Mouse (Mus musculus) forebrain, embryonic 11.5 days (tissue): Measurements from ENCODE around the gene D5Ertd579e. TPM values are rescaled to one million over a fixed set of nuclear protein-coding genes. Genes with fewer than 3 reads are reported as not detected.

ENCODE experiments used
- ATAC-seq: fragments of 200-750 bp; cut with Nextera tagmentation; replicated peaks from 2 replicates; pipeline ENCODE4 v1.8.0; 2017; ENCODE audit warnings: moderate TSS enrichment; ENCODE audit not compliant: low FRiP score
- DNase-seq: peaks from one replicate; pipeline ENCODE4 v3.0.0-alpha.2; 2017; ENCODE audit warnings: low spot score
- H3K27ac ChIP-seq: fragments of 300-500 bp; sonication (generic); 2 replicates; pipeline ENCODE4 v1.5.1; 2014; ENCODE audit warnings: low read depth, low read length
- H3K27me3 ChIP-seq: fragments of 300-500 bp; sonication (generic); 2 replicates; pipeline ENCODE4 v1.6.1; 2014; ENCODE audit warnings: mild to moderate bottlenecking, low read length, mixed read lengths; ENCODE audit not compliant: control insufficient read depth, insufficient read depth
- H3K36me3 ChIP-seq: fragments of 300-500 bp; sonication (generic); 2 replicates; pipeline ENCODE4 v1.6.1; 2014; ENCODE audit warnings: mild to moderate bottlenecking, low read length, moderate library complexity, mixed read lengths; ENCODE audit not compliant: control insufficient read depth, insufficient read depth
- H3K4me1 ChIP-seq: fragments of 300-500 bp; sonication (generic); replicated peaks from 2 replicates; pipeline ENCODE4 v1.6.1; 2014; ENCODE audit warnings: low read length, mixed read lengths; ENCODE audit not compliant: control insufficient read depth, insufficient read depth
- H3K4me2 ChIP-seq: fragments of 300-500 bp; sonication (generic); 2 replicates; pipeline ENCODE4 v1.6.1; 2014; ENCODE audit warnings: low read depth, mild to moderate bottlenecking, low read length, moderate library complexity, mixed read lengths; ENCODE audit not compliant: severe bottlenecking
- H3K4me3 ChIP-seq: fragments of 300-500 bp; sonication (generic); 2 replicates; pipeline ENCODE4 v1.5.1; 2014; ENCODE audit warnings: low read depth, low read length
- H3K9ac ChIP-seq: fragments of 300-500 bp; sonication (generic); 2 replicates; pipeline ENCODE4 v1.6.1; 2014; ENCODE audit warnings: low read length
- H3K9me3 ChIP-seq: fragments of 300-500 bp; sonication (generic); 2 replicates; pipeline ENCODE4 v1.6.1; 2016; ENCODE audit warnings: low read length, mixed read lengths; ENCODE audit not compliant: control insufficient read depth
- WGBS: fragments of 180-500 bp; shearing (Covaris S2); extraction: QIAGEN DNeasy Blood & Tissue Kit; methylation state at CpG from one replicate; pipeline ENCODE4 v1.1.7; 2014; 5-methylcytosine and 5-hydroxymethylcytosine counted together
- polyA plus RNA-seq: library from polyadenylated mRNA; unstranded; fragments of >200 nt; fragmentation: Nextera tagmentation; extraction: Ambion mirVana; gene quantifications from 2 replicates; pipeline ENCODE4 v1.2.1, GENCODE M21; 2014

The D5Ertd579e gene
- polyA plus RNA-seq, 1 experiment from 2014 or later = 41.9 TPM

GRCm38 (mm10) chr5:36561509-36561908, 134.3 kb downstream of the D5Ertd579e start:
- H3K4me1 ChIP-seq = no peaks in the 10 kb centered on the region; the same call in 1 of the 2 replicates
- H3K4me3 ChIP-seq = no peak overlapping the region
- no peaks in the 10 kb centered on the region for H3K27me3 ChIP-seq
- no peak for DNase-seq
- no peaks in the 10 kb centered on the region for H3K36me3 ChIP-seq
- ATAC-seq = no peak
- H3K9ac ChIP-seq = no peak overlapping the region
- H3K9me3 ChIP-seq = no peaks in the 10 kb centered on the region
- H3K27ac ChIP-seq = no peak overlapping the region
- H3K4me2 ChIP-seq = no peak overlapping the region
- WGBS = 89% methylated on average over 4 of the region's 4 CpGs

GRCm38 (mm10) chr5:36560490-36560889, 135.3 kb downstream of the D5Ertd579e start:
- ATAC-seq = no peak
- no peak overlapping the region for H3K9ac ChIP-seq
- 96% methylated on average over 4 of the region's 4 CpGs for WGBS
- no peaks in the 10 kb centered on the region; the same call in 1 of the 2 replicates for H3K4me1 ChIP-seq
- no peak overlapping the region for H3K4me3 ChIP-seq
- no peaks in the 10 kb centered on the region for H3K27me3 ChIP-seq
- no peaks in the 10 kb centered on the region for H3K36me3 ChIP-seq
- H3K4me2 ChIP-seq = no peak overlapping the region
- no peak for DNase-seq
- H3K27ac ChIP-seq = no peak overlapping the region
- H3K9me3 ChIP-seq = no peaks in the 10 kb centered on the region

GRCm38 (mm10) chr5:36559510-36560235, 136.2 kb downstream of the D5Ertd579e start:
- ATAC-seq (no peak), DNase-seq (no peak)
- H3K27me3 ChIP-seq = no peaks in the 10 kb centered on the region
- H3K27ac ChIP-seq = no peak overlapping the region
- H3K36me3 ChIP-seq = no peaks in the 10 kb centered on the region
- WGBS = 85% methylated on average over 6 of the region's 6 CpGs
- H3K4me1 ChIP-seq = no peaks in the 10 kb centered on the region; the same call in 1 of the 2 replicates
- no peak overlapping the region for H3K9ac ChIP-seq
- no peak overlapping the region for H3K4me3 ChIP-seq
- H3K9me3 ChIP-seq = no peaks in the 10 kb centered on the region
- H3K4me2 ChIP-seq = no peak overlapping the region

- Histone ChIP-seq H3K9me3 (no peaks in the 10 kb centered on the region), H3K27me3 (no peaks in the 10 kb centered on the region), H3K4me3 (no peak overlapping the region), H3K4me2 (no peak overlapping the region), H3K4me1 (no peaks in the 10 kb centered on the region; the same call in 1 of the 2 replicates), H3K36me3 (no peaks in the 10 kb centered on the region), H3K9ac (no peak overlapping the region), H3K27ac (no peak overlapping the region)
- WGBS = 78% methylated on average over 5 of the region's 5 CpGs
- ATAC-seq = no peak
- DNase-seq = no peak
Observed at GRCm38 (mm10) chr5:36559106-36559505, 136.7 kb downstream of the D5Ertd579e start.

- H3K27me3 ChIP-seq = no peaks in the 10 kb centered on the region
- H3K9me3 ChIP-seq = no peaks in the 10 kb centered on the region
- no peak overlapping the region for H3K9ac ChIP-seq
- no peak overlapping the region for H3K27ac ChIP-seq
- no peak overlapping the region for H3K4me3 ChIP-seq
- DNase-seq = no peak
- H3K4me2 ChIP-seq = no peak overlapping the region
- WGBS = 86% methylated on average over 2 of the region's 2 CpGs
- no peak for ATAC-seq
- H3K36me3 ChIP-seq = no peaks in the 10 kb centered on the region
- H3K4me1 ChIP-seq = no peaks in the 10 kb centered on the region
Observed at GRCm38 (mm10) chr5:36558526-36558925, 137.3 kb downstream of the D5Ertd579e start.

GRCm38 (mm10) chr5:36557584-36558308, 138.1 kb downstream of the D5Ertd579e start:
- DNase-seq = no peak
- 44% methylated on average over 7 of the region's 7 CpGs for WGBS
- Histone ChIP-seq H3K27me3 (no peaks in the 10 kb centered on the region), H3K9ac (no peak overlapping the region), H3K4me3 (no peak overlapping the region), H3K9me3 (no peaks in the 10 kb centered on the region), H3K4me1 (no peaks in the 10 kb centered on the region), H3K27ac (no peak overlapping the region), H3K4me2 (no peak overlapping the region), H3K36me3 (no peaks in the 10 kb centered on the region)
- ATAC-seq = no peak

- WGBS = 77% methylated on average over 3 of the region's 3 CpGs
- H3K36me3 ChIP-seq = no peaks in the 10 kb centered on the region
Observed at GRCm38 (mm10) chr5:36556906-36557305, 138.9 kb downstream of the D5Ertd579e start.

GRCm38 (mm10) chr5:36556289-36556688, 139.5 kb downstream of the D5Ertd579e start:
- DNase-seq (no peak), ATAC-seq (no peak)
- H3K9ac ChIP-seq = no peak overlapping the region
- no peak overlapping the region for H3K4me2 ChIP-seq
- WGBS = 77% methylated on average over 4 of the region's 4 CpGs
- H3K4me1 ChIP-seq = no peaks in the 10 kb centered on the region
- no peaks in the 10 kb centered on the region for H3K36me3 ChIP-seq
- H3K27ac ChIP-seq = no peak overlapping the region
- H3K4me3 ChIP-seq = no peak overlapping the region
- no peaks in the 10 kb centered on the region for H3K27me3 ChIP-seq
- H3K9me3 ChIP-seq = no peaks in the 10 kb centered on the region

More at GRCm38 (mm10) chr5:36556906-36557305, 138.9 kb downstream of the D5Ertd579e start:
- H3K27me3 ChIP-seq = no peaks in the 10 kb centered on the region
- no peak for ATAC-seq
- no peak overlapping the region for H3K9ac ChIP-seq
- no peaks in the 10 kb centered on the region for H3K9me3 ChIP-seq
- no peak overlapping the region for H3K4me3 ChIP-seq
- no peak overlapping the region for H3K4me2 ChIP-seq
- no peaks in the 10 kb centered on the region for H3K4me1 ChIP-seq
- DNase-seq = no peak
- H3K27ac ChIP-seq = no peak overlapping the region
